Mouse (Mus musculus): Measurements from ENCODE around the gene Mtnr1b.

Gene Mtnr1b

DNA sequence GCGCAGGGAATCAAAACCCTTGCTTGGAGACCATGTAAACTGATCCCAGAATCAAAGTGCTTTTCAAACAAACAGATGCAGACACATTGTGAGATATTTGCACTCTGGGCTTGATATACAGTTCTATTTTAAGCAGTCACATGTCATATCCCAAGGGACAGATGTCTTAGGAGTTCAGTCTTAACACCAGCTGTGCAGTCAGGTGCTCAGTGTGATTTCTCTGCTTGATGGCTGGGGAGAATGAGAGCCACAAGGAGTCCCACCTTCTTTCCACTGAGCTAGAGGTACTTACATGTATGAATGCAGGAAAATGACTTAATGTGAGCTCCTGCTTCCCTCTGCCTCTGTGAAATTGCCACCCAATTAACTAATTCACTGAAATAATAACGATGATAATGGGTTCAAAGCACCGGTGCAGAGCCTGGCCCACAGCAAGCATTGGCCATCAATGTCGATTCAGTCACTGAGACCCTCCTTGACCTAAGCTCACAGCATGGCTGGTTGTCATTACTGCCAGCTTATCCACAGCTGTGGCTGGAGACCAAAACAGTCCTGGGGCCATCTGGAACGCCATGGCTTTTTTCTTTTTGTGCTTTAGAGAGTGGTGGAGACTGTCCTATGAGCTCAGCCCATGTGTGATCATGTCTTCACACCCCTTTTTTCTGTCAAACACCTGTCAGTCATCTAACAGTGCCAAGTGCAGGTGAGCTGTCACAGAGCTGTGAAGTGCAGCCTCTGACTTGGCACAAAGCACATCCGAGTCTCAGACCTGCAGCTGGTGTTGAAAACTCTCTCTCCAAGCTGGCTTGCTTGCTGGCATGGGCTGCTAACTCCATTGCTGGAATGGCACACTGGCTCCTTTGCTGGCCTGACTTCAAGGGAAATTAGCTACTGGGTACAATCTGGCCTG is 61.1 kb downstream of the Mtnr1b start:
- in situ Hi-C loops (cut with MboI; ENCODE audit: unreplicated experiment in 2 of 2): no loop called here

DNA sequence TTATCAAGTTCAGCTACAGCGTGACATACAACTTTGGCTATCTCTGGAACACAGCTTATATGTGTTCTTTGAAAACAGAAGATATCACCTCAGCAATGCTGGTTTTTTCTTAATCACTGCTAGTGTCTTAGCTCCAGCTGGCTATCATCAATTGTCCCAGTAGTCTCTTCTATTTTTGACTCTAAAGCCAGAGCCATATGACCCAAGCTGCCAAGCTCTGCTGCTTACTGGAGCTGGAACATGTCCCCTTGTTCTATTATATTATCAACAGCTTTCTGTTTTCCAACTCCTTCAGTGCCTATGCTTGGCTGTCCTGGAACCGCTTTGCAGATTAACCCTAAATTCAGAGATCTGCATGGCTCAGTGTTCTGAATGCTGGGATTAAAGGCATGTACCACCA is 70.1 kb downstream of the Mtnr1b start:
- in situ Hi-C loops (cut with MboI; ENCODE audit: unreplicated experiment in 2 of 2): no loop called here

DNA sequence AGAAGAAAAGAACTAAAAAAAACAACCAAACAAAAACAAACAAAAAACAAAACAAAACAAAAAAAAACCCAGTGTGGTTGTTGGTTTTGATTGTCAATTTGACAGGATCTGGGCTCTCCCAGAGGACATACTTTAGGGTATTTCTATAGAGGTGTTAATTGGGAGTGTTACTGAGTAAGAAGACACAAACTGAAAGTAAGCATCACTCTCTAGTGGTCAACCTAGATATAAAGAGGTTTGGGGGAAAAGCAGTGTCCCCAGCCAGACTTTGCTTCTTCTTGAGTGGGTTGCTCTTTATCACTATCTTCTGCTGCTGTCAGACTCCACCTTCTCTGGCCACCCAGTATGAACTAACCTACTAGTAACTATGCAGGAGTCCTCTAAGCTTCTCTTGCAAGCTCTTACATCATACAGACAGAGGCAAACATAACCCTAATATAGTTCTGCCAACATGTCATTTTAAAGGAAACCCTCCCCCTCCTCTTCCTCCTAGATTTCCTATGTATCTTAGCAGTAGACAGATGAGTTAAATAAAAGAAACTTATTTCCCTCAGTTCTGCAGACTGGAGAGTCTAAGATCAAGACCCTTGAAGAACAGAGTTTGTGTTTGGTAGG is 71.8 kb downstream of the Mtnr1b start:
- in situ Hi-C loops (cut with MboI; ENCODE audit: unreplicated experiment in 2 of 2): no loop called here

DNA sequence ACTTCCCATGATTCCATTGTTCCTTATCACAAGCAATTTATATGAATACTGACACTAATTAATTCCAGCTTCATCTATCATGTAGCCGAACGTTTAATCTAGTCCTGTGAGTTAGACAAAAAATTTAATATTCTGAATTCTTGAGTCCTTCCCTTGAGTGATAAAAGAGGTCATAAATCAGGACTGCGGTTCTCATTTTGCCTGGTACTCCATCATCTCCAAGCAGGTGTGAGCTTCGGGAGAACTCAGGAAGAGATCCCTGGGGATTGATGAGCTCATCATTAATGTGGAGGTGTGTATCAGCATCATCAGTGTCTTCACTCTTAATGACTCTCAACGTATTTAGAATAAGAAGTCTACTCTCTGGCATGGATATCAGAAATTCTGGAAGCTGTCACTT is 74.0 kb downstream of the Mtnr1b start:
- in situ Hi-C loops (cut with MboI; ENCODE audit: unreplicated experiment in 2 of 2): no loop called here

DNA sequence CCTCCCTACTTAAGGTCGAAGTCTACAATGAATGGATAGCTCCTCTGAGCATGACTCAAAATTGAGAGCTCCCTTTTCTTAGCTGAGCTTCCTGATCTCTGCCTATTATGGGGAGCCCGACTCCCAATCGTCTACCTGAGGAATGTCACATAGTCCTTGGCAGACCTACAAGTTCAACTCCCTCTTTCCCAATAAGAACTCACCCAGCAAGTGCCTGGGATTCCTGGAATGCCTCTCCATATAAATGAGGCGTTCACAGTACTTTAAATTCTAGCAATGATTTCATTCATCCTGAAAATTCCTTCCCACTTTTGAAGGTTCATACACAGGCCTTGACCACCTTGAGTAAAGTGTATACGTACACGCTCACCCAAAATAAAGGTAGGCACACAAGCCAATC is 79.9 kb downstream of the Mtnr1b start:
- in situ Hi-C loops (cut with MboI; ENCODE audit: unreplicated experiment in 2 of 2): no loop called here

DNA sequence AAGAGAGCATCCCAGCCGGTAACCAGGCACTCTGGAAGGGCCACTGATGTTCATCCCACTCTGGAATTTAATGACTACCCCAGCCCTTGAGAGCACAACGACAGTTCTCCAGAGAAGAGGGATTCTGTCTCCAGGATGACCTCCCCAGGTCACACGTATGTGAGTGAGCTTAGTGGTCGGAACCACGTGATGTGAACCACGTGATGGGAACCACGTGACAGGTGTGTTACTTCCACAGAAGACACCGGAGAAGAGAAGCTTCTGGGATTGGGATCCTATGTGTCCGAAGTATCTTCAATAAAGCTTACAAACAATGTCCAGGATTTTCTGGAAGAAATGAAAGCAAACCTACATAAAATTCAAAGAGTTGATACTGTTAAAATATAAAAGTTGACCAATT is 82.3 kb downstream of the Mtnr1b start:
- in situ Hi-C loops (cut with MboI; ENCODE audit: unreplicated experiment in 2 of 2): no loop called here

DNA sequence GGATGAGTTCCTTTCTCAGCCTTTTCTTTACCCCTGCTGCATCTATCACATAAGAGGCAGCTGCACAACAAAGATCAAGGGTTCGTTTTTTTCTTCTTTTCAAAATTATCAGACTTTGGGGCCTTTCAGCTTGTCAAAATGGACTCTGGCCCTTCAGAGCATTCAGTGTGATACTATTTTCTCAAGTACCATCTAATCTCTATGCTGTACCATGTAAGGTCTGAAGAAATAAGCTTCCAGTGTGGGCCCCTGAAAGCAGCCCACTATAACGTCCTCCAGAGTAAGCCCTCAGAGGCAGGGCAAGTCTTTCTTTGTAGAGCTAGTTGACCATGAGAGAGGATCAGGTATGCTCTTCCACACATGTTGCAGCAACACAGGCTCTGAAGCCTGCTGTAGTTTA is 87.7 kb downstream of the Mtnr1b start:
- in situ Hi-C loops (cut with MboI; ENCODE audit: unreplicated experiment in 2 of 2): no loop called here

DNA sequence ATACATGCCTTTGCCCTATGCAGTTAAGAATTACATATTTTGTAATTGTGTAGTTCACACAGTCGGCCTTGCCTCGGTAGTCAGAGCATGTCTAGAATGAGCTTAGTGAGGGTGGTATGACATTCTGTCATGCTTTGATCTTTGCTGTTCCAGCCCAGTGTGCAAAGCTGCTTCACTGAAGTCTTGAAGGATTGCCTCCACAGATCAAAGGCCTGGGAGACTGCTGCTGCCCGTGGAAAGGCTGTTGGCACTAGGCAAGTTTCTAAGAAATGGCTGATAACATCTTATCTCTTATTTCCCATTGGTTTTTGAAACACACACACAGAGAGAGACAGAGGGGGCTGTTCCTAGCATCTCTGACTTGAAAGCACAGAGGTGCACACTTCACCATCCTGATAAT is 88.2 kb downstream of the Mtnr1b start:
- in situ Hi-C loops (cut with MboI; ENCODE audit: unreplicated experiment in 2 of 2): no loop called here

DNA sequence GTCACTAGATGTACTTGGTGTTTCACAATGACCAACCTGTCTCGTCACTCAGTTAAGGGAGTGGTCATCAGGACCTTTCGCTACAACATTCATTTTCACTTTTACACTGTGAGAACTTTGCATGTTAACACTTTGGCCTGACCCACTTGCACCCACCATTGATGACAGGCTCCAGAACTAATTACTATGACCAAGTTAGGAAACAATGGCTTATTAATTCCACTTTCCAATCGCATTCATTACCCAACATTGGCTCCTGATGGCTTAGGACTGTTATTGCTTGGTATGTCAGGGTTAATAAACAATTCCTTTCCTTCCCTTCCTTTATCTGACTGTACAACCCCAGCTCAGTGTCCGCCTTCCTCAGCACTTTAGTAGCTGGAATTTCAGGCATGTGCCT is 92.4 kb downstream of the Mtnr1b start:
- in situ Hi-C loops (cut with MboI; ENCODE audit: unreplicated experiment in 2 of 2): no loop called here

DNA sequence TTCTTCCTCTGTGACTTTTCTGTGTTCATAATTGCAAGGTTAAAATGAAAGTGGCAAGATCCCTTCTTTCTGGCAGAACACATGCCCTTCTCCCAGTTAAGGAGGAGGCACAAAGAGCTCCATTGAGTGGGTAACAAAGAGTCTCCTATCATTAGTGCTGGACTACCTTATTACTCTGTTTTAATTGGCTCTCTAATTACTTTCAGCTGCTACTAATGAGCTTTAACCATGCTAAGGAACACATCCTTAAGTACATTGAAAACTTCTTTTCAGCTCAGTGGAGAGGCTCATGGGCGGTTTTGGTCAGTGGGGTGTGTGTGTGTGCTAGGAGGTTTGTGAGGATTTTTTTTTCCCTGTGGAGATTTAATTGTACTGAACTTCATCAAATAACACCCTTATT is 99.4 kb downstream of the Mtnr1b start:
- in situ Hi-C loops (cut with MboI; ENCODE audit: unreplicated experiment in 2 of 2): no loop called here

Measured in v-Abl transformed pro-B cells (cell line).